Mouse (Mus musculus) ES-E14 (cell line): Measurements from ENCODE around the gene B3galnt2. TPM values are rescaled to one million over a fixed set of nuclear protein-coding genes. Genes with fewer than 3 reads are reported as not detected.
"Not testable (repeated sequence)": the region's sequence is repeated elsewhere in the genome, so short reads cannot be mapped to it uniquely, and the experiment has no call there.

Experiments
- DNase-seq: peaks from one replicate; pipeline ENCODE4 v3.0.0-alpha.2; 2013; ENCODE audit warnings: low read depth, low spot score
- H3K27ac ChIP-seq: 2 replicates; pipeline ENCODE4 v1.5.1; 2012; ENCODE audit warnings: low read depth, mild to moderate bottlenecking, low read length, moderate library complexity, mixed read lengths; ENCODE audit not compliant: poor library complexity, insufficient read depth, severe bottlenecking
- H3K36me3 ChIP-seq: 2 replicates; pipeline ENCODE4 v1.6.1; 2012; ENCODE audit warnings: mild to moderate bottlenecking, low read length, moderate library complexity, mixed read lengths; ENCODE audit not compliant: control insufficient read depth, poor library complexity, insufficient read depth, severe bottlenecking
- H3K4me1 ChIP-seq, 2 experiments: fragments of 150-350 bp in 1 of 2; sonication (generic) in 1 of 2; 2 replicates each; pipeline ENCODE4 v1.6.1; 2012; ENCODE audit warnings: low read length in 2 of 2, mild to moderate bottlenecking in 1 of 2, mixed read lengths in 1 of 2; ENCODE audit not compliant: control insufficient read depth in 2 of 2, insufficient read depth in 2 of 2, poor library complexity in 1 of 2
- H3K4me3 ChIP-seq, 2 experiments: fragments of 150-350 bp in 1 of 2; sonication (generic) in 1 of 2; 2 replicates each; pipeline ENCODE4 v1.5.1; 2012; ENCODE audit warnings: low read length in 2 of 2, low read depth in 1 of 2, mild to moderate bottlenecking in 1 of 2, mixed read lengths in 1 of 2; ENCODE audit not compliant: insufficient read depth in 1 of 2, poor library complexity in 1 of 2, severe bottlenecking in 1 of 2
- H3K9ac ChIP-seq: 2 replicates; pipeline ENCODE4 v1.6.1; 2012; ENCODE audit warnings: low read depth, mild to moderate bottlenecking, low read length, mixed read lengths; ENCODE audit not compliant: poor library complexity, insufficient read depth, severe bottlenecking
- H3K9me3 ChIP-seq: fragments of 150-350 bp; sonication (generic); 2 replicates; pipeline ENCODE4 v1.6.1; 2012; ENCODE audit warnings: low read depth, mild to moderate bottlenecking, low read length; ENCODE audit not compliant: control insufficient read depth, insufficient read depth
- CHD2 ChIP-seq: IDR thresholded peaks from 2 replicates; pipeline ENCODE4 v1.6.1; 2014; ENCODE audit warnings: mild to moderate bottlenecking, low read depth, low read length, inconsistent platforms
- HCFC1 ChIP-seq: IDR thresholded peaks from 2 replicates; pipeline ENCODE4 v1.6.1; 2012; ENCODE audit warnings: low read length, inconsistent platforms, borderline replicate concordance; ENCODE audit not compliant: insufficient read depth
- MAFK ChIP-seq: IDR thresholded peaks from 2 replicates; pipeline ENCODE4 v1.6.1; 2014; ENCODE audit warnings: mild to moderate bottlenecking, low read depth, low read length, inconsistent platforms; ENCODE audit not compliant: insufficient read depth
- ZC3H11A ChIP-seq: IDR thresholded peaks from 2 replicates; pipeline ENCODE4 v1.6.1; 2012; ENCODE audit warnings: low read depth, mild to moderate bottlenecking, inconsistent platforms, low read length, borderline replicate concordance
- ZNF384 ChIP-seq: IDR thresholded peaks from 2 replicates; pipeline ENCODE4 v1.6.1; 2012; ENCODE audit warnings: low read depth, low read length, inconsistent platforms
- in situ Hi-C, 2 experiments: fragments of 600-800 bp; cut with MboI; formaldehyde crosslinking; loops; one replicate each; pipeline ENCODE4 v1.15.1; 2025; ENCODE audit warnings: low sequenced_read_pairs in 2 of 2, inconsistent platforms in 1 of 2; ENCODE audit not compliant: unreplicated experiment in 2 of 2
- total RNA-seq: library from RNA; depleted of rRNA; stranded (reverse); fragments of 300-350 nt; gene quantifications from 2 replicates; pipeline ENCODE4 v1.2.3, GENCODE M21; 2012

The B3galnt2 gene
- total RNA-seq, 1 experiment, result 46.3 TPM

GRCm38 (mm10) chr13:13965388-13965964 lies 11.2 kb downstream of the B3galnt2 start:
- Histone ChIP-seq H3K9me3 (no peaks in the 10 kb centered on the region), H3K4me3 (peak overlapping the region; percentile 34 to 35), H3K36me3 (peaks cover 3% of the 10 kb centered on the region; the same call in 1 of the 2 replicates), H3K4me1 (peaks cover 3 to 11% of the 10 kb centered on the region in 2 experiments; a peak in 2 of 4 replicates), H3K27ac (no peak overlapping the region; the same call in 1 of the 2 replicates), H3K9ac (peak overlapping the region; percentile 49)
- TF ChIP-seq ZC3H11A (no peak), ZNF384 (no peak), CHD2 (no peak), HCFC1 (no peak), MAFK (no peak)
- in situ Hi-C loops, result no loop called here
- DNase-seq, result no peak

- TF ChIP-seq CHD2 (no peak), ZC3H11A (no peak), HCFC1 (no peak), MAFK (no peak), ZNF384 (no peak)
- Histone ChIP-seq H3K9ac (no peak overlapping the region), H3K27ac (no peak overlapping the region), H3K4me3 (no peak overlapping the region), H3K4me1 (peaks cover 3 to 11% of the 10 kb centered on the region in 2 experiments; a peak in 2 of 4 replicates), H3K9me3 (no peaks in the 10 kb centered on the region), H3K36me3 (peaks cover 3% of the 10 kb centered on the region)
- in situ Hi-C loops, result no loop called here
- no peak for DNase-seq
Observed at GRCm38 (mm10) chr13:13966172-13966571, 11.9 kb downstream of the B3galnt2 start.

GRCm38 (mm10) chr13:13968629-13969111 lies 14.4 kb downstream of the B3galnt2 start:
- Histone ChIP-seq H3K4me1 (peaks cover 3 to 11% of the 10 kb centered on the region in 2 experiments; a peak in 2 of 4 replicates), H3K9ac (peak overlapping the region; percentile 27; the same call in 1 of the 2 replicates), H3K27ac (peak overlapping the region; percentile 83), H3K9me3 (no peaks in the 10 kb centered on the region), H3K36me3 (peaks cover 3% of the 10 kb centered on the region), H3K4me3 (no peak overlapping the region)
- no peak for TF ChIP-seq HCFC1
- peak; percentile 91 for TF ChIP-seq MAFK
- peak; percentile 40; the same call in 1 of the 2 replicates for TF ChIP-seq ZNF384
- in situ Hi-C loops, result no loop called here
- no peak for DNase-seq

GRCm38 (mm10) chr13:13969796-13970195 lies 15.5 kb downstream of the B3galnt2 start:
- peaks cover 3 to 7% of the 10 kb centered on the region in 2 experiments; a peak in 2 of 4 replicates for H3K4me1 ChIP-seq
- H3K27ac ChIP-seq, result no peak overlapping the region
- in situ Hi-C loops, result no loop called here
- no peak for DNase-seq
- TF ChIP-seq ZNF384, result no peak
- no peak for TF ChIP-seq HCFC1
- no peak for TF ChIP-seq ZC3H11A
- peaks cover 3% of the 10 kb centered on the region for H3K36me3 ChIP-seq
- no peak overlapping the region for H3K9ac ChIP-seq
- no peaks in the 10 kb centered on the region for H3K9me3 ChIP-seq
- H3K4me3 ChIP-seq, result no peak overlapping the region

- H3K9me3 ChIP-seq, H3K36me3 ChIP-seq, H3K27ac ChIP-seq, H3K4me1 ChIP-seq, DNase-seq, in situ Hi-C loops, H3K9ac ChIP-seq, H3K4me3 ChIP-seq: not testable (repeated sequence)
Observed at GRCm38 (mm10) chr13:13981842-13982241, 27.6 kb downstream of the B3galnt2 start.
